ENCODE assay signal across 8 mouse cellular contexts in the genomic region with DNA sequence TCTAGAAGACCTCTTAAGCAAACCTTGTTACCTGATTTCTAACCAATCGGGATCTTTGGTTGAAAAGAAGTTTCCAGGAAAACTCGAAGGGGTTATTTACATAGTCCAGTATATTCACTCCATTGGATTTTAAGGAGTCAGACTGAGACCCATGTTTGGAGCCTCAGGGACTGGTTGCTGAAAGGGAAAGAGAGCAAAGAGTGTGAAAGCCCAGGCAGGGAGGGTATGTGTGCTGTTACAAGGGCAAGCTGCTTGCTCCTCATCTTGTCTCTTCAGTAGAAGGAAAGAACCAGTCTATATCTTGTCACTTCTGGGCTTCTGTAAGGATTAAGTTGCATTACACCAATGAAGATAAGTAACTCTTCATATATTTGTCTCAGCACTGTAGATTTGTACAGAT. TPM values are rescaled to one million over a fixed set of nuclear protein-coding genes. Genes with fewer than 3 reads are reported as not detected.
DNase-seq lines count a peak whose midpoint lies in the region; ATAC-seq lines count a peak whose summit lies in the region.

No protein-coding gene starts in this region.

- H3K27ac ChIP-seq in forebrain, embryonic 11.5 days (ENCODE audit: low read depth, low read length) = no peak overlapping the region
- H3K27ac ChIP-seq in liver, embryonic 13.5 days = peak overlapping the region; percentile 90; the same call in 1 of the 2 replicates
- H3K27ac ChIP-seq in stomach, embryonic 16.5 days (ENCODE audit: low read length) = peak overlapping the region; percentile 95

- peak overlapping the region; percentile 84 for H3K4me3 ChIP-seq in forebrain, embryonic 11.5 days (ENCODE audit: low read depth, low read length)
- H3K4me3 ChIP-seq in liver, embryonic 13.5 days (replicated peaks) = peak overlapping the region; percentile 86
- H3K4me3 ChIP-seq in stomach, embryonic 16.5 days (replicated peaks; ENCODE audit: low read length) = peak overlapping the region; percentile 78

- H3K27me3 ChIP-seq in forebrain, embryonic 11.5 days (ENCODE audit: control insufficient read depth, insufficient read depth, low read length) = no peaks in the 10 kb centered on the region
- H3K27me3 ChIP-seq in liver, embryonic 13.5 days = no peaks in the 10 kb centered on the region
- no peaks in the 10 kb centered on the region for H3K27me3 ChIP-seq in stomach, embryonic 16.5 days (ENCODE audit: control insufficient read depth, insufficient read depth, low read length)

- no peak for ATAC-seq in forebrain, embryonic 11.5 days (replicated peaks; ENCODE audit: low FRiP score)
- ATAC-seq in liver, embryonic 13.5 days (ENCODE audit: low read depth) = no peak
- ATAC-seq in stomach, embryonic 16.5 days (ENCODE audit: insufficient read depth, low FRiP score) = no peak

- intact Hi-C loops in left cerebral cortex, postnatal 14 days (cut with DNase I) = loop anchor here (5.0 kb wide), 1 partner anchor 60 kb away; no protein-coding TSS in a partner anchor

- peaks cover 3% of the 10 kb centered on the region; the same call in 1 of the 2 replicates for H3K4me1 ChIP-seq in forebrain, embryonic 11.5 days (replicated peaks; ENCODE audit: control insufficient read depth, insufficient read depth, low read length)
- H3K4me1 ChIP-seq in liver, embryonic 13.5 days (replicated peaks) = peaks cover 26% of the 10 kb centered on the region
- H3K4me1 ChIP-seq in stomach, embryonic 16.5 days (ENCODE audit: control insufficient read depth, insufficient read depth, low read length) = no peaks in the 10 kb centered on the region; the same call in 1 of the 2 replicates

- no peaks in the 10 kb centered on the region for H3K9me3 ChIP-seq in forebrain, embryonic 11.5 days (ENCODE audit: control insufficient read depth, low read length)
- no peaks in the 10 kb centered on the region for H3K9me3 ChIP-seq in liver, embryonic 13.5 days (replicated peaks)
- H3K9me3 ChIP-seq in stomach, embryonic 16.5 days (replicated peaks; ENCODE audit: control insufficient read depth, low read length) = no peaks in the 10 kb centered on the region

- peak; percentile 19 for DNase-seq in cerebellum, adult 9-11 months
- DNase-seq in cerebellum, postnatal 36 days = no peak
- peak; percentile 26 for DNase-seq in 416B (ENCODE audit: low read depth)
- no peak for DNase-seq in forebrain, embryonic 11.5 days (ENCODE audit: low spot score)
- no peak for DNase-seq in liver, embryonic 13.5 days
- DNase-seq in left cerebral cortex, postnatal 14 days (ENCODE audit: low spot score in 2 of 2) = no peak
- DNase-seq in right cerebral cortex, postnatal 25 days = no peak

- peak overlapping the region; percentile 79 for H3K4me2 ChIP-seq in forebrain, embryonic 11.5 days (ENCODE audit: low read depth, low read length, severe bottlenecking)
- H3K4me2 ChIP-seq in liver, embryonic 13.5 days = peak overlapping the region; percentile 92
- peak overlapping the region; percentile 74 for H3K4me2 ChIP-seq in stomach, embryonic 16.5 days (ENCODE audit: low read depth, low read length)

- peak overlapping the region; percentile 89 for H3K9ac ChIP-seq in forebrain, embryonic 11.5 days (ENCODE audit: low read length)
- peak overlapping the region; percentile 83 for H3K9ac ChIP-seq in liver, embryonic 13.5 days
- H3K9ac ChIP-seq in stomach, embryonic 16.5 days (ENCODE audit: low read length) = peak overlapping the region; percentile 91

- H3K36me3 ChIP-seq in forebrain, embryonic 11.5 days (ENCODE audit: control insufficient read depth, insufficient read depth, low read length) = no peaks in the 10 kb centered on the region
- no peaks in the 10 kb centered on the region for H3K36me3 ChIP-seq in liver, embryonic 13.5 days
- no peaks in the 10 kb centered on the region for H3K36me3 ChIP-seq in stomach, embryonic 16.5 days (ENCODE audit: control insufficient read depth, insufficient read depth, low read length)

- 17% methylated on average over 2 of the region's 2 CpGs for WGBS in forebrain, embryonic 11.5 days
- 7% methylated on average over 2 of the region's 2 CpGs for WGBS in liver, embryonic 13.5 days (ENCODE audit: insufficient replicate concordance)
- WGBS in stomach, embryonic 16.5 days = 1% methylated on average over 2 of the region's 2 CpGs

RNA-seq across cellular contexts. Expression of gene Myo9a, which starts 1.3 kb away (rescaled TPM):
- polyA plus RNA-seq in forebrain, embryonic 11.5 days (2014; fragmentation: Nextera tagmentation; extraction: Ambion mirVana) = 18.4 and 19.2 TPM in 2 replicates
- polyA plus RNA-seq in liver, embryonic 13.5 days (2015; fragmentation: Nextera tagmentation; extraction: Ambion mirVana) = 2.5 and 3.0 TPM in 2 replicates
- 13.8 and 15.0 TPM in 2 replicates for polyA plus RNA-seq in stomach, embryonic 16.5 days (2015; fragmentation: Nextera tagmentation; extraction: Ambion mirVana)
- 10 to 100 TPM; 70.3 to 72.8 TPM for total RNA-seq in left cerebral cortex, postnatal 14 days (2021)

RNA-seq across cellular contexts. Expression of gene Senp8, which starts 1.5 kb away (rescaled TPM):
- polyA plus RNA-seq in forebrain, embryonic 11.5 days (2014; fragmentation: Nextera tagmentation; extraction: Ambion mirVana) = 16.0 and 19.8 TPM in 2 replicates
- polyA plus RNA-seq in liver, embryonic 13.5 days (2015; fragmentation: Nextera tagmentation; extraction: Ambion mirVana) = 4.4 and 4.7 TPM in 2 replicates
- polyA plus RNA-seq in stomach, embryonic 16.5 days (2015; fragmentation: Nextera tagmentation; extraction: Ambion mirVana) = 7.6 and 10.7 TPM in 2 replicates
- 1 to 10 TPM; 4.8 to 7.5 TPM for total RNA-seq in left cerebral cortex, postnatal 14 days (2021)

Comparison
In these comparisons a context has a peak if more than half of its experiments do, and no peak if none do; other contexts are left out.
1. DNase-seq: peak in cerebellum, adult 9-11 months (single experiment) and 416B (single experiment); none in cerebellum, postnatal 36 days (0 of 2), forebrain, embryonic 11.5 days (single experiment), liver, embryonic 13.5 days (single experiment), left cerebral cortex, postnatal 14 days (0 of 2) and right cerebral cortex, postnatal 25 days (single experiment).
2. Peak in every context shown above with its lines, with median percentiles within 50 percentile points of each other: H3K4me2 ChIP-seq, H3K4me3 ChIP-seq and H3K9ac ChIP-seq.